Mouse (Mus musculus): ENCODE measurements at regions not wholly inside any gene's neighbourhood (a gene's known extent, or its start where the extent isn't known, plus 50 kb on each side); places are given as distances from the start of the nearest gene placed in this dataset.

DNA sequence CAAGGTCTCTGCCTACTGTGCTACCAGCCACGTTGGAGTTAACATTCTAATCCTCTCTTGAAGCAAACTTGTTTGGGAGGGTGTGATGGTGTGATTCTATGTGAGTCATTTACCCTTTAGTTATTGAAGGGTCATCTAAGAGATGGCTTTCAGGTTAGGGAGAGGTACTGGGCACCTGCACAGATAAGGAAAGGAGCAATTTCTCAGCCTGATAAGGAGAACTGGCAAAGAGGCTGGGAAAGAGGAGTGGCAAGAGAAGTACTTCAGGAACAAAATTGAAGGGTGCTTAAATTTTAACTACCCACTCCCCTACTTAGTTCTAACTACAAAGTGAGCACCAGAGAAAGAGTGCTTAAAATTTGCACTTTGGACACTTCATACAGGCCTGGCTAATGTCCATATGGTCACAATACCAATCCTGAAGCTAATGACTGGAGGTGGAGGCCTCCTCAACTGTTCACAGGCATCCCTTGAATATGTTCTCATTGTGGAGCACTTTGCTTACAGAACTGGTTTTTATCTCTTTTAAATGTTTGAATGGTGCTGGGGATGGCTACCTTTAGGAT, 197.1 kb downstream of the Tmsb4x start:
- Histone ChIP-seq H3K27ac (ENCODE audit: insufficient read depth, low read depth, low read length) (no peak overlapping the region), H3K4me1 (ENCODE audit: control insufficient read depth, insufficient read depth, low read length) (no peaks in the 10 kb centered on the region), H3K4me3 (ENCODE audit: insufficient read depth, low read length) (no peak overlapping the region)
- TF ChIP-seq CTCF (IDR thresholded peaks at IDR 0.05; ENCODE audit: low read depth, low read length) (no peak), POLR2A (IDR thresholded peaks at IDR 0.05; ENCODE audit: borderline replicate concordance, low read depth, low read length) (no peak)

DNA sequence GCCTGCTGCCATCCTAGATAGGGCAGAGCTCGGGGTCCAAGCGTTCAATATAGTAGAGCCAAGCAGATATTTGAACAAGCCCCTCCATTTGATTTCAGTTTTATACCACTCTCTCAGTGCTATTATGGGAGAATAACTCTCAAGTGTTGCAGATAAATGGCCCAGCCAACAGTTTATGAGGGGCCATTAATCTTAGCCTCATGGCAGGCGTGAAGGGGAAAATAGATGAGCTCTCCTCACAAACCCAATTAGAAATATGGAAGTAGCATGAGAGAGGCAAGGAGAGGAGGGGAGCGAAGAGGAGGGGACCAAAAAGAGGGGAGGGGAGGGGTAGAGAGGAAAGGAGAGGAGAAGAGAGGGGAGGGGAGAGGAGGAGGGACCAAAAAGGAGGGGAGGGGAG, 213.3 kb downstream of the Tmsb4x start:
- TF ChIP-seq POLR2A (IDR thresholded peaks at IDR 0.05; ENCODE audit: borderline replicate concordance, low read depth, low read length) (no peak), CTCF (IDR thresholded peaks at IDR 0.05; ENCODE audit: low read depth, low read length) (no peak)
- H3K27ac ChIP-seq (ENCODE audit: insufficient read depth, low read depth, low read length), result no peak overlapping the region

DNA sequence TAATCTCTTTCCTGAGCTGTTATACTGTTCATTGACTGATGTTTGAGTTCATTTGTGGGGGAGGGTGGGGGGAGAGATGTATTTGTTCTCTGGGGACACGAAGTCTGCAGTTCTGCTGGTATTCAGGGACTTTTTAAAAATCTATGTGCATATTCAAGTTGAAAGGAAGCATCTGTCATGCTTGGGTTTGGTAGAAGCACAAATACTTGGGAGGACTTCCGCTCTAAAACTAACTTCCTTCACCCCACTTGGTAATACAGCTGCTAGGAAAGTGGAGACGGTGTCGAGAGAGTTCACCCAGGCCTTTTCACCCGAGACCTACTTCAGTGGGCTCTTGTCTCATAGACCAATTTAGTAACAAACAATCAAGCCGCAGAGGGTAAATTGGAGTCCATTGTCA, 228.1 kb downstream of the Tmsb4x start:
- Histone ChIP-seq H3K4me3 (ENCODE audit: insufficient read depth, low read length) (no peak overlapping the region), H3K27ac (ENCODE audit: insufficient read depth, low read depth, low read length) (no peak overlapping the region), H3K4me1 (ENCODE audit: control insufficient read depth, insufficient read depth, low read length) (peaks cover 2% of the 10 kb centered on the region; the same call in 1 of the 2 replicates)
- TF ChIP-seq CTCF (IDR thresholded peaks at IDR 0.05; ENCODE audit: low read depth, low read length) (no peak), POLR2A (IDR thresholded peaks at IDR 0.05; ENCODE audit: borderline replicate concordance, low read depth, low read length) (no peak)

More for the DNA sequence above, 213.3 kb downstream of the Tmsb4x start:
- Histone ChIP-seq H3K4me3 (ENCODE audit: insufficient read depth, low read length) (no peak overlapping the region), H3K4me1 (ENCODE audit: control insufficient read depth, insufficient read depth, low read length) (no peaks in the 10 kb centered on the region)

DNA sequence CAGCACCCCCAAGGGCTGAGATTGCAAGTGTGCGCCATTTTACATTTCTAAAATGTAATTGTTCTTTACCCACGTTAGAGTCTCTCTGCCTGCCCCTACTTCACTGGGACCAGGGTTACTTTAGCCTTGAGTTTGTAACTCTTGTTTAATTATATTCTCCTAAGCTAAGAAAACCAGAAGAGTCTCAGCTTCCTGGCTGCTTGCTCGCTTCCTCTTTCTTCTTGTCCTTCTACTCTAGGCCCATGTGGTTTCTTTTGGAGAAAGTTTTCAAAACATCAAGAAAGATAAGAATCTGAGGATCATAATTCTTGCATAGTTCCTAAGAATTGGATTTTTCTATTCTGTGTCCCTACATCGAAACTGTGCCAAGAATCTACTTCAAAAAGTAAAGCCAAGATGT, 228.6 kb downstream of the Tmsb4x start:
- Histone ChIP-seq H3K4me1 (ENCODE audit: control insufficient read depth, insufficient read depth, low read length) (peaks cover 2% of the 10 kb centered on the region; the same call in 1 of the 2 replicates), H3K27ac (ENCODE audit: insufficient read depth, low read depth, low read length) (no peak overlapping the region), H3K4me3 (ENCODE audit: insufficient read depth, low read length) (no peak overlapping the region)
- no peak for TF ChIP-seq CTCF (IDR thresholded peaks at IDR 0.05; ENCODE audit: low read depth, low read length)

DNA sequence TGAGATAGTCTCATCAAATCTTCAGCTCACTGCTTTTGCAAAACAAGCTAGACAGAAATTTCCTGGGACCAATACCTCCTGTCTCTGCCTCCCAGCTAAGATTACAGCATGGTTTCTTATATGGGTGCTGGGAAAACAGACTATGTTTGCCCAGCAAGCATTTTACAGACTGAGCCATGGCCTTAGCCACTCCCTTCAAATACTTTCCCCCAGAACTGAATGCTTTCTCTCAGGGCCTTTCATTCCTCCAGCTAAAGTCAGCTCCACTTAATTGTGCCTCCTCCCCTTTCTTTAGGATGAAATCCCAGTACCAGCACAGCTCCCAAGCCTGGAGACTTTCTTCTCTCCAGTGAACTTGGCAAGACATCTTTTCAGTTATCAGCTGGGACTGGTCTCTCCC, 232.1 kb downstream of the Tmsb4x start:
- TF ChIP-seq CTCF (IDR thresholded peaks at IDR 0.05; ENCODE audit: low read depth, low read length) (no peak), POLR2A (IDR thresholded peaks at IDR 0.05; ENCODE audit: borderline replicate concordance, low read depth, low read length) (no peak)
- Histone ChIP-seq H3K4me1 (ENCODE audit: control insufficient read depth, insufficient read depth, low read length) (peaks cover 6% of the 10 kb centered on the region; the same call in 1 of the 2 replicates), H3K4me3 (ENCODE audit: insufficient read depth, low read length) (no peak overlapping the region), H3K27ac (ENCODE audit: insufficient read depth, low read depth, low read length) (no peak overlapping the region)

DNA sequence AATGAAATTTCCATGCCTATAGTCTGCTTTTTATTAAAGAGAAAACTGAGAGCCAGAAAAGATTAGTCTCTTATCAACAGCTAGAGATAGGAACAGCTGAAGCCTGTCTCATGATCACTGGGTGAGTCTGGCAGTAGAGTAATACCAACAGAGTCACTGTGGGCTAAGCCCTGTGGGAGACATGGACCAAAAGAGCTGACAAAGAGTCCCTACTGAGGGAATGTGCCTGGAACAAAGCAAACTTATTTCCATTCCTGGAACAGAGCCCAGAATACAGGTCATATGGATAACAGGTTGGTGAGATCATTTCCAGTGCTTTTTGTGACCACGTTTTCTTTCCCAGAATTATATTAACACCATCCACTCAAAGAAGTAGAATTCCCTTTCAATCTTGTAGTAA, 237.4 kb downstream of the Tmsb4x start:
- no peak overlapping the region for H3K27ac ChIP-seq (ENCODE audit: insufficient read depth, low read depth, low read length)
- TF ChIP-seq POLR2A (IDR thresholded peaks at IDR 0.05; ENCODE audit: borderline replicate concordance, low read depth, low read length), result no peak
- TF ChIP-seq CTCF (IDR thresholded peaks at IDR 0.05; ENCODE audit: low read depth, low read length), result no peak
- H3K4me3 ChIP-seq (ENCODE audit: insufficient read depth, low read length), result no peak overlapping the region
- H3K4me1 ChIP-seq (ENCODE audit: control insufficient read depth, insufficient read depth, low read length), result peaks cover 4% of the 10 kb centered on the region; the same call in 1 of the 2 replicates

DNA sequence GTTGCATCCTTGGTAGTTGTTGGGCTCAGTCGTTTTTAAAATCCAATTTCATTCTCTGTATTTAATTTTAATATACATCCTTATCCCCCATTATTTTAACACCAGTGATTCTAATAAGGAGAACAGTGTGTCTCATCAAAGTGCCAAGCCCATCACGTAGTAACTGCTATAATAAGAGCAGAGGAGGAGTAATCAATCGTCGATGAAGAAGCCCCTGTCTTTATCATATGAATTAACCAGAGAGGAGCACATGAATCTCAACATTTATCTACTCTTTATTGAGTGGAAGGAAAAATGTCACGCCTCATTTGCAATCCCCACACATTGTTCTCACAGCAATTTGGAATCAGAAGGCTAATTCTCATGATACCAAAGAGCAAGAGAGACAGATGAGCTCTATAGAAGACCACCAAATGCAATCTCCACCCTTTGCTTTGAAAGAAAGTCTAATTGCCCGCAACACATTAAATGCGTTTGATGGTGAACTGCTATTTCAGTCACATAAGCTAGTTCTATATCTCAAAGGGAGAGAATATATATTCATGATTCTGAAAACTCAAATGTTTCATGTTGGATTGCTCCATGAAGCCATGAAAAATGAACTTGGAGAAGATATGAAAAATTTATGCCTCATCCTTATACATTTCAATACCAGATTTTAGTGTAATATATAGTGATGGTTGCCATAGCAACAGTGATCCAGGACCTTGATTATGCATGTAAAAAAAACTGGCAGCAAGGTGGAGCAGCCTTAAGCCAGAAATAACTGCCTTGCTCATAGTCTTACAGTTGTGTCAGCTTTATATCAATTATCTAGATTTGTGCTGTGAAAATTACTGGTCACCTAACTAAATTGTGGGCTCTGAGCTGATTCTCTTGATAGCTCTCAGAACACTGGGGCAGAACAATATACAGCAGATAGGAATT, 244.2 kb downstream of the Tmsb4x start:
- H3K4me3 ChIP-seq (ENCODE audit: insufficient read depth, low read length), result no peak overlapping the region
- TF ChIP-seq POLR2A (IDR thresholded peaks at IDR 0.05; ENCODE audit: borderline replicate concordance, low read depth, low read length), result no peak
- no peak for TF ChIP-seq CTCF (IDR thresholded peaks at IDR 0.05; ENCODE audit: low read depth, low read length)
- no peaks in the 10 kb centered on the region for H3K4me1 ChIP-seq (ENCODE audit: control insufficient read depth, insufficient read depth, low read length)
- no peak overlapping the region for H3K27ac ChIP-seq (ENCODE audit: insufficient read depth, low read depth, low read length)

DNA sequence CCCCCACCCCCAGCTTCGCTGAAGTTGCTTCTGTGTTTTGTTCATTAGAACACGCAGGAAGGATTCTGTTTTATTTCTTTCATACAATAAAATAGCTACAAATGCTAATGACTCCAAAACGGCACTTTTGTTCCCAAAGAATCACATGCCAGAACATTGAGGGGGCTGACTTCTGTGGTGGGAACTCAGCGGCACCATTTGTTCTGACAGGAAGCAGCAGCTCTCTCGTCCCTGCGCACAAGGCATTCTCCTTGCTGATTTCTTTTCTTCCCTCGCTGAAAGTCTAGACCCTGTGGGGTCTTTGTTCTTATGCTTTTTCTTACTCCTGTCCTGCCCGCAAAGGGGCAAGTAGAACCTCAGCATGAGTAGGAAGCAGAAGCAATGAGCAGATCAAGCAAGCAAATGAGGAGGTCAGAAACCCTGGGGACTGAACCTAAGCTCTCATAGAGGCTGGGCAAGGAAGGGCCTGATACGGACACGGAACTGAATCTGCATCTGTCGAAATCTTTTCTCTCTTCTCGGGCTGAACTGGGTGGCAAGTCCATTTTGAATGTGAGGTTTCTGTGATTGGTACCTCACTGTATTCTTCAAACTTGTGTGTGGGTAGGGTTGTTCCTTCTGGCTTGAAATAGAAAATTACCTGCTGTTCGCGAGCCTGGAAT, 256.5 kb downstream of the Tmsb4x start:
- Histone ChIP-seq H3K4me1 (ENCODE audit: control insufficient read depth, insufficient read depth, low read length) (no peaks in the 10 kb centered on the region), H3K4me3 (ENCODE audit: insufficient read depth, low read length) (no peak overlapping the region), H3K27ac (ENCODE audit: insufficient read depth, low read depth, low read length) (no peak overlapping the region)
- TF ChIP-seq CTCF (IDR thresholded peaks at IDR 0.05; ENCODE audit: low read depth, low read length) (no peak), POLR2A (IDR thresholded peaks at IDR 0.05; ENCODE audit: borderline replicate concordance, low read depth, low read length) (no peak)

DNA sequence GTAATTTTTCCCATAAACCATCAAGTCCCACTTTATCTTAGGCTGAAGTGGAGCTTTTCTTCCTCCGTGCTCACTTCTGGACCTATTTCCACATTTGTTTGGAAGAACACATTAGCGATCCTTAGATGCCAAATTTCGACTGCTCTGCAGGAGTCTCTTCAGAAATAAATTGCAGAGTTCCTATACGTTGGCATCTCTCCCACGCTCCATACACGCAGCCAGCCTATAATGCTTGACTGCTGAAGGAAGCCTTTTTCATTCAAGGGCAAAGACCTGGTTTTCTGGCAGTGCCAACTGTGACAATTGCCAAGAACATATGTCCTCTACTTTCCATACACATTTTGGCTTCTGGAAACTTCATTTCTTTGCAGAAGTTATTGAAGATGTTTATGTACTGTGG, 258.1 kb downstream of the Tmsb4x start:
- Histone ChIP-seq H3K27ac (ENCODE audit: insufficient read depth, low read depth, low read length) (no peak overlapping the region), H3K4me3 (ENCODE audit: insufficient read depth, low read length) (no peak overlapping the region), H3K4me1 (ENCODE audit: control insufficient read depth, insufficient read depth, low read length) (no peaks in the 10 kb centered on the region)
- TF ChIP-seq POLR2A (IDR thresholded peaks at IDR 0.05; ENCODE audit: borderline replicate concordance, low read depth, low read length), result no peak
- no peak for TF ChIP-seq CTCF (IDR thresholded peaks at IDR 0.05; ENCODE audit: low read depth, low read length)

DNA sequence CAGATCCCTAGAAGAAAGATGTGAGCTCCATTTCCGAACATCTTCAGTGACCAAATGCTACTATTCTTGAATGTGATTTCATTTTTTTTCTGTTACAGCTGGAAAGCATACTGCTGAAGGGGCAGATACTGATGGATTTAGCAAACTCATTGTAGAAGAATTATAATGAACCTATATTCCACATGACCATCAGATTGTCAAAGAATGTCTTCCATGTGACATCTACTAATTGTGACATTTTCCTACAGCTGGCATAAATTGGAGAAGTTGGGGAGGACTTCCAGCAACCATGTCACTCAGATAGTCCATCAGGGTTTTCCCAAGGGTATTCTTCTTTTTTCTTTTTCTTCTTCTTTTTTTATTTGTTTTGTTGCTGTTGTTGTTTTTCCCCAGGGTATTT, 263.2 kb downstream of the Tmsb4x start:
- TF ChIP-seq CTCF (IDR thresholded peaks at IDR 0.05; ENCODE audit: low read depth, low read length), result no peak
- no peak for TF ChIP-seq POLR2A (IDR thresholded peaks at IDR 0.05; ENCODE audit: borderline replicate concordance, low read depth, low read length)
- H3K4me1 ChIP-seq (ENCODE audit: control insufficient read depth, insufficient read depth, low read length), result no peaks in the 10 kb centered on the region

More for the DNA sequence above, 263.2 kb downstream of the Tmsb4x start:
- H3K27ac ChIP-seq (ENCODE audit: insufficient read depth, low read depth, low read length), result peak overlapping the region; percentile 8; the same call in 1 of the 2 replicates
- H3K4me3 ChIP-seq (ENCODE audit: insufficient read depth, low read length), result no peak overlapping the region

All from bone marrow macrophage, adult 2 months (primary cell).